Mouse (Mus musculus): Measurements from ENCODE around the gene Asic2. TPM values are rescaled to one million over a fixed set of nuclear protein-coding genes. Genes with fewer than 3 reads are reported as not detected.

Gene Asic2
- polyA plus RNA-seq (2017; shearing (Covaris generic)), result not detected

GRCm38 (mm10) chr11:81968401-81968881 is at the start of gene Asic2:
TSS of gene Asic2 (minus strand) at chr11:81968457.

DNA sequence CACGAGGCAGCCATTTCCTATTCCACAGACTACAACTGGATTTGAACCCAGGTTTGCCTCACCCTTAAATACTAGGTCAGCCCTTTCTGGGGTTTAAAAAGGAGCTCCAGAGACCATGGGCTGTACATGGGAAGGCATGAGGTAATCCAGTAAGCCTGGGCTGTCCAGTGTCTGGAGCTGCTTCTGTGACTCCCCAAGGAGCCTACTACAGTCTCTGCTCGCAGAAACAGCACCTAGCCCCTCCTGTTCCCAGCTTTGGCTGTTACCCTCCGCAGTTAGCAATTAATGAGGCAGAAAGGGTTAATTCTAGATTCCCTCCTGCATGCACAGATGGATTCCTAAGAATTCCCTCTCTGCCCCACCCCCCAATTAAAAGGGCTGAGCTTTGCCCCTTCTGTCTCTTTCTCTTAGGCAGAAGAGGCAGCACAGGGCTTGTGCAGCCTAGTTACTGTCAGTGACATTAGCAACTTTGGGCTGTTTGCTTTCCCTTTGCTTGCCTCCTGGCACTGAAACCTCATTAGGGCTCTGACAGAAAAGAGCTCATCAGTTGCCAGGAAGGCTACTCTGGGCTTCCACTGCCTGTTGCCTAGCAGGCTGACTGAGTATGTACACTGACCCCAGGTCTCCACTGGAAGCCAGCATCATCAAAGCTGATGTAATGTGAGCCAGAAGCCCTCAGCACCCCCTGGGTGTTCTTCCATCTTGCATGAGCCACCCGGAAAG is 107.8 kb downstream of the Asic2 start, which contains the start of gene 5530401A14Rik:
5530401A14Rik (plus strand) TSS at position 424 of the 723 bp plus-strand sequence.

DNA sequence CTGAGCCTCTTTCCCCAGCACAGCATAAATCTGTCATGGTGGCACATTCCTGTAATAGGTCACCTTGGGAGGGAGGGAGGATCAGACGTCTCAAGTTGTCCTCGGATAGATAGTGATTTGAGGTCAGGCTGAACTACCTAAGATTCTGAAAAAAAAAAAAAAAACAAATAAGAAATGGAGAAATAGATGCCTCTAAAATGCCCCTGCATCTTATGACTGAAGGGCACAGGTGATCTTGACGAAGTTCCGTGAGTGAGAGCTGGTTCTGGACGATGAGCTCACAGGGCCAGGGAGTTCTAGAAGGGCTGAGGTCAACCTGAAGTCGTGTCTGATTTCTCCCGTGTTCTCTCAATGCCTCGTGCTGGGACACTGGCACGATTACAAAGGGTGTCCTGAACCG is 1110.2 kb downstream of the Asic2 start, which contains the start of gene Spaca3:
Spaca3 (plus strand) TSS at position 301 of the 400 bp plus-strand sequence.

Other genes starting within 250 kb of the Asic2 start
- under 1 TPM; 0.08 to 0.16 TPM for gene 5530401A14Rik, start 107.8 kb downstream of the Asic2 start, polyA plus RNA-seq (2017; shearing (Covaris generic))
- gene Ccl2, start 67.1 kb upstream of the Asic2 start, polyA plus RNA-seq (2017; shearing (Covaris generic)), result under 1 TPM in 1 of 2 experiments, not detected in 1; 0.42 TPM
- not detected for gene Gm17268, start 70.1 kb upstream of the Asic2 start, polyA plus RNA-seq (2017; shearing (Covaris generic))
- under 1 TPM; 0.88 to 0.96 TPM for gene Ccl7, start 77.3 kb upstream of the Asic2 start, polyA plus RNA-seq (2017; shearing (Covaris generic))
- not detected for gene Ccl11, start 89.4 kb upstream of the Asic2 start, polyA plus RNA-seq (2017; shearing (Covaris generic))
- gene Ccl12, start 133.4 kb upstream of the Asic2 start, polyA plus RNA-seq (2017; shearing (Covaris generic)), result 1 to 10 TPM in 1 of 2 experiments, not detected in 1; 3.9 TPM
- 100 to 1,000 TPM in 1 of 2 experiments, 1 to 10 TPM in 1; 1.4 to 209 TPM for gene Ccl8, start 146.7 kb upstream of the Asic2 start, polyA plus RNA-seq (2017; shearing (Covaris generic))